Mouse (Mus musculus) MEL (cell line): ENCODE measurements around the gene Hoxc6. TPM values are rescaled to one million over a fixed set of nuclear protein-coding genes. Genes with fewer than 3 reads are reported as not detected.

Source experiments
- DNase-seq: peaks from one replicate; pipeline ENCODE4 v3.0.0; 2011; ENCODE audit warnings: low read depth, low spot score
- H3K27ac ChIP-seq: 2 replicates; pipeline ENCODE4 v1.5.1; 2012; ENCODE audit warnings: low read depth, mild to moderate bottlenecking, control low read depth, low read length, moderate library complexity; ENCODE audit not compliant: control insufficient read depth
- H3K27me3 ChIP-seq, 2 experiments: fragments of 150-350 bp in 1 of 2; sonication (generic) in 1 of 2; 2 replicates each; pipeline ENCODE4 v1.6.1; 2012; ENCODE audit warnings: low read length in 2 of 2, mild to moderate bottlenecking in 2 of 2, improper control_type of control experiment in 1 of 2, moderate library complexity in 1 of 2; ENCODE audit not compliant: insufficient read depth in 2 of 2, control insufficient read depth in 1 of 2
- H3K36me3 ChIP-seq, 2 experiments: 2 replicates each; pipeline ENCODE4 v1.6.1; 2012 to 2014; ENCODE audit warnings: low read length in 2 of 2, improper control_type of control experiment in 1 of 2, inconsistent platforms in 1 of 2, mild to moderate bottlenecking in 1 of 2; ENCODE audit not compliant: insufficient read depth in 2 of 2, control insufficient read depth in 1 of 2
- H3K4me1 ChIP-seq, 2 experiments: fragments of 150-350 bp in 1 of 2; sonication (generic) in 1 of 2; 2 replicates each; pipeline ENCODE4 v1.6.1; 2012; ENCODE audit warnings: low read length in 2 of 2, improper control_type of control experiment in 1 of 2, mild to moderate bottlenecking in 1 of 2; ENCODE audit not compliant: insufficient read depth in 2 of 2, control insufficient read depth in 1 of 2
- H3K4me3 ChIP-seq, 2 experiments: fragments of 150-350 bp in 1 of 2; sonication (generic) in 1 of 2; 2 replicates each; pipeline ENCODE4 v1.5.1; 2012; ENCODE audit warnings: low read depth in 2 of 2, low read length in 2 of 2, mild to moderate bottlenecking in 2 of 2, moderate library complexity in 2 of 2, control low read depth in 1 of 2, improper control_type of control experiment in 1 of 2; ENCODE audit not compliant: control insufficient read depth in 1 of 2, insufficient read depth in 1 of 2
- H3K79me2 ChIP-seq: 2 replicates; pipeline ENCODE4 v1.6.1; 2012; ENCODE audit warnings: mild to moderate bottlenecking, low read length, moderate library complexity; ENCODE audit not compliant: control insufficient read depth, poor library complexity, insufficient read depth
- H3K9ac ChIP-seq: 2 replicates; pipeline ENCODE4 v1.6.1; 2012; ENCODE audit warnings: low read depth, mild to moderate bottlenecking, control low read depth, low read length, moderate library complexity; ENCODE audit not compliant: control insufficient read depth, poor library complexity, severe bottlenecking
- H3K9me3 ChIP-seq: fragments of 150-350 bp; sonication (generic); replicated peaks from 2 replicates; pipeline ENCODE4 v1.6.1; 2012; ENCODE audit warnings: mild to moderate bottlenecking, low read length, improper control_type of control experiment, moderate library complexity; ENCODE audit not compliant: insufficient read depth
- CHD1 ChIP-seq: IDR thresholded peaks from 2 replicates; pipeline ENCODE4 v1.6.1; 2012; ENCODE audit warnings: low read depth, mild to moderate bottlenecking, inconsistent platforms, low read length, improper control_type of control experiment
- CTCF ChIP-seq, 3 experiments: IDR thresholded peaks in 2 of 3; conservative IDR thresholded peaks in 1 of 3; 2 replicates each; pipeline ENCODE4 v1.5.1; 2011 to 2012; ENCODE audit warnings: low read length in 3 of 3, low read depth in 2 of 3, mild to moderate bottlenecking in 2 of 3, improper control_type of control experiment in 1 of 3, inconsistent platforms in 1 of 3, mixed read lengths in 1 of 3, moderate library complexity in 1 of 3; ENCODE audit not compliant: control insufficient read depth in 1 of 3, insufficient read depth in 1 of 3, poor library complexity in 1 of 3, severe bottlenecking in 1 of 3
- E2F4 ChIP-seq: IDR thresholded peaks from 2 replicates; pipeline ENCODE4 v1.6.1; 2011; ENCODE audit warnings: low read depth, low read length, improper control_type of control experiment, borderline replicate concordance
- ELF1 ChIP-seq: IDR thresholded peaks from 2 replicates; pipeline ENCODE4 v1.6.1; 2014; ENCODE audit warnings: low read depth, mild to moderate bottlenecking, inconsistent platforms, low read length, improper control_type of control experiment, moderate library complexity
- EP300 ChIP-seq, 2 experiments: IDR thresholded peaks; 2 replicates each; pipeline ENCODE4 v1.6.1; 2011; ENCODE audit warnings: improper control_type of control experiment in 2 of 2, low read length in 2 of 2, low read depth in 1 of 2, mild to moderate bottlenecking in 1 of 2
- ETS1 ChIP-seq: IDR thresholded peaks from 2 replicates; pipeline ENCODE4 v1.6.1; 2012; ENCODE audit warnings: low read depth, mild to moderate bottlenecking, inconsistent platforms, low read length, improper control_type of control experiment, moderate library complexity
- GATA1 ChIP-seq: IDR thresholded peaks from 2 replicates; pipeline ENCODE4 v1.6.1; 2011; ENCODE audit warnings: low read depth, low read length, improper control_type of control experiment
- HCFC1 ChIP-seq: IDR thresholded peaks from 2 replicates; pipeline ENCODE4 v1.6.1; 2012; ENCODE audit warnings: low read depth, mild to moderate bottlenecking, inconsistent platforms, low read length, improper control_type of control experiment, moderate library complexity
- JUND ChIP-seq: IDR thresholded peaks from 2 replicates; pipeline ENCODE4 v1.6.1; 2011; ENCODE audit warnings: low read depth, mild to moderate bottlenecking, improper control_type of control experiment, low read length
- KAT2A ChIP-seq: conservative IDR thresholded peaks from 2 replicates; pipeline ENCODE4 v1.6.1; 2012; ENCODE audit warnings: low read depth, low read length, improper control_type of control experiment, inconsistent platforms
- MAFK ChIP-seq: IDR thresholded peaks from 2 replicates; pipeline ENCODE4 v1.6.1; 2011; ENCODE audit warnings: low read depth, mild to moderate bottlenecking, low read length, improper control_type of control experiment, borderline replicate concordance
- MAX ChIP-seq: IDR thresholded peaks from 2 replicates; pipeline ENCODE4 v1.6.1; 2011; ENCODE audit warnings: low read length, improper control_type of control experiment
- MAZ ChIP-seq: IDR thresholded peaks from 2 replicates; pipeline ENCODE4 v1.6.1; 2012; ENCODE audit warnings: low read depth, mild to moderate bottlenecking, inconsistent platforms, low read length, improper control_type of control experiment
- NELFE ChIP-seq: IDR thresholded peaks from 2 replicates; pipeline ENCODE4 v1.6.1; 2011; ENCODE audit warnings: low read depth, low read length, improper control_type of control experiment
- POLR2A ChIP-seq, 2 experiments: IDR thresholded peaks; 2 replicates each; pipeline ENCODE4 v1.6.1; 2011 to 2012; ENCODE audit warnings: low read length in 2 of 2, mild to moderate bottlenecking in 2 of 2, control low read depth in 1 of 2, improper control_type of control experiment in 1 of 2, low read depth in 1 of 2, moderate library complexity in 1 of 2; ENCODE audit not compliant: control insufficient read depth in 1 of 2, insufficient read depth in 1 of 2, poor library complexity in 1 of 2
- RAD21 ChIP-seq: IDR thresholded peaks from 2 replicates; pipeline ENCODE4 v1.6.1; 2011; ENCODE audit warnings: mild to moderate bottlenecking, low read depth, low read length, improper control_type of control experiment
- SIN3A ChIP-seq: IDR thresholded peaks from 2 replicates; pipeline ENCODE4 v1.6.1; 2012; ENCODE audit warnings: low read length, improper control_type of control experiment, inconsistent platforms
- SMC3 ChIP-seq: IDR thresholded peaks from 2 replicates; pipeline ENCODE4 v1.6.1; 2011; ENCODE audit warnings: low read depth, low read length, improper control_type of control experiment
- TBP ChIP-seq: IDR thresholded peaks from 2 replicates; pipeline ENCODE4 v1.8.0; 2011; ENCODE audit warnings: low read depth, low read length, improper control_type of control experiment
- UBTF ChIP-seq: IDR thresholded peaks from 2 replicates; pipeline ENCODE4 v1.6.1; 2012; ENCODE audit warnings: low read depth, mild to moderate bottlenecking, inconsistent platforms, low read length, improper control_type of control experiment, moderate library complexity, borderline replicate concordance; ENCODE audit not compliant: insufficient read depth
- ZC3H11A ChIP-seq: IDR thresholded peaks from 2 replicates; pipeline ENCODE4 v1.6.1; 2012; ENCODE audit warnings: low read depth, mild to moderate bottlenecking, inconsistent platforms, low read length, improper control_type of control experiment
- ZMIZ1 ChIP-seq: IDR thresholded peaks from 2 replicates; pipeline ENCODE4 v1.6.1; 2012; ENCODE audit warnings: low read depth, mild to moderate bottlenecking, inconsistent platforms, low read length, improper control_type of control experiment, moderate library complexity
- ZNF384 ChIP-seq: IDR thresholded peaks from 2 replicates; pipeline ENCODE4 v1.6.1; 2012; ENCODE audit warnings: low read depth, mild to moderate bottlenecking, inconsistent platforms, low read length, improper control_type of control experiment
- polyA plus RNA-seq, 2 experiments: library from polyadenylated mRNA; stranded (reverse) in 1 of 2; unstranded in 1 of 2; fragments of >175 nt in 1 of 2; fragments of >200 nt in 1 of 2; gene quantifications; 2 replicates each; pipeline versions ENCODE4 v1.2.1 to v1.2.4; 2012; ENCODE audit warnings: low replicate concordance in 2 of 2, low read depth in 1 of 2; ENCODE audit not compliant: insufficient read length in 2 of 2, insufficient read depth in 1 of 2, missing spikeins in 1 of 2
- total RNA-seq: library from RNA; depleted of rRNA; stranded (reverse); fragments of 300-350 nt; gene quantifications from 2 replicates; pipeline ENCODE4 v1.2.3, GENCODE M21; 2012

The Hoxc6 gene
- total and polyA plus RNA-seq, 3 experiments, result 2.3 to 9.4 TPM; not detected in 1

- peaks cover 12 to 19% of the 10 kb centered on the region in 2 experiments for H3K4me1 ChIP-seq
- no peak overlapping the region for H3K27ac ChIP-seq
- no peak overlapping the region for H3K9ac ChIP-seq
- TF ChIP-seq ETS1 (0 out of 2 replicates have a peak, but pooled peaks have one; percentile 22), TBP (no peak), ZNF384 (peak; percentile 97), MAZ (peak; percentile 69)
- TF ChIP-seq, all 39 proteins: peak for 3
- DNase-seq, result no peak
- H3K79me2 ChIP-seq, result peaks cover 31% of the 10 kb centered on the region
- H3K27me3 ChIP-seq, result no peaks in the 10 kb centered on the region; a peak in 2 of 4 replicates
- H3K36me3 ChIP-seq, result peaks cover 0 to 18% of the 10 kb centered on the region in 2 experiments; a peak in 2 of 4 replicates
- H3K4me3 ChIP-seq, result no peak overlapping the region
- H3K9me3 ChIP-seq, result no peaks in the 10 kb centered on the region
These were observed 28.8 kb upstream of the Hoxc6 start for GRCm38 (mm10) chr15:102969296-102969695.

DNA sequence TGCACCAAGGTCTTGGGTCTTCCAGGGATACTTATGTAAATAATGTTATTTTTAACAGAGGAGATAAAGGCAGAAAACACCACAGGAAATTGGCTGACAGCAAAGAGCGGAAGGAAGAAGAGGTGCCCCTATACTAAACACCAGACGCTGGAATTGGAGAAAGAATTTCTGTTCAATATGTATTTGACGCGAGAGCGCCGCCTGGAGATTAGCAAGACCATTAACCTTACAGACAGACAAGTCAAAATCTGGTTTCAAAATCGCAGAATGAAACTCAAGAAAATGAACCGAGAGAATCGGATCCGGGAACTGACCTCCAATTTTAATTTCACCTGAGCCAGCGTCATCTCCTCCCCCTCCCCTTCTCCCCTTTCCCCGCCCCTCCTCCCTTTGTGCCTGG is 27.3 kb upstream of the Hoxc6 start:
- Histone ChIP-seq H3K79me2 (peaks cover 35% of the 10 kb centered on the region), H3K9ac (peak overlapping the region; percentile 23; the same call in 1 of the 2 replicates), H3K4me3 (peak overlapping the region in 1 of 2 experiments; percentile 10; a peak in 2 of 4 replicates), H3K27me3 (no peaks in the 10 kb centered on the region), H3K4me1 (peaks cover 12 to 19% of the 10 kb centered on the region in 2 experiments), H3K27ac (no peak overlapping the region), H3K9me3 (no peaks in the 10 kb centered on the region), H3K36me3 (peaks cover 0 to 18% of the 10 kb centered on the region in 2 experiments; a peak in 2 of 4 replicates)
- TF ChIP-seq HCFC1, result 0 out of 2 replicates have a peak, but pooled peaks have one; percentile 23
- peak; percentile 41 for TF ChIP-seq RAD21
- TF ChIP-seq SMC3, result peak; percentile 52
- peak; percentile 39; the same call in 1 of the 2 replicates for TF ChIP-seq ZC3H11A
- no peak for TF ChIP-seq GATA1
- TF ChIP-seq SIN3A, result peak; percentile 63
- no peak for TF ChIP-seq KAT2A
- 0 out of 2 replicates have a peak, but pooled peaks have one; percentile 15 for TF ChIP-seq ZNF384
- TF ChIP-seq CTCF (IDR thresholded peaks at IDR 0.05 in 2 of 3, conservative IDR thresholded peaks at IDR 0.05 in 1 of 3; ENCODE audit: control insufficient read depth in 1 of 3, insufficient read depth in 1 of 3, low read depth in 2 of 3, low read length in 3 of 3, poor library complexity in 1 of 3, severe bottlenecking in 1 of 3), result peak in 2 of 3 experiments; percentile 36 to 73; a peak in 3 of 6 replicates
- peak; percentile 72 for DNase-seq

DNA sequence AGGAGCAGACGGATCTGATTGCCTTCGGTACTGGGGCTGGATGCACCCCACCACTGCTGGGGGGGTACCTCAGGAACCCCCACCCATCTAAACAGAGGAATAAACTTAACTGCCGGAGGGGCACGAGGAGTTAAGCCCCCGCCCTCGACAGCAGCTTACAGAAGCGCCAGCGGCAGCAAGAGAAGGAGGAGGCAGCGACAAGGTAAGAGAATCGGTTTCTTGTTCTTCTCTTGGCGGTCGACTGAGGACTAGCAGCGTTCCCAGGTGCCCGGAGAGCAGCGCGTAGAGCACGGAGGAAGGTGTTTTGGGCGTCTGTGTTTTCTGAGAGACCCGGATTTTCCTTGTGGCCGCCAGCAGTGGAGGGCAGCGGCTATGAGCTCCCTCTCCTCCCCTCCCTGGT is 25.8 kb upstream of the Hoxc6 start:
- H3K27ac ChIP-seq, result no peak overlapping the region
- TF ChIP-seq NELFE (no peak), GATA1 (no peak), ETS1 (no peak), CHD1 (no peak), JUND (no peak), MAX (no peak), HCFC1 (no peak), TBP (no peak), CTCF (IDR thresholded peaks at IDR 0.05 in 2 of 3, conservative IDR thresholded peaks at IDR 0.05 in 1 of 3; ENCODE audit: control insufficient read depth in 1 of 3, insufficient read depth in 1 of 3, low read depth in 2 of 3, low read length in 3 of 3, poor library complexity in 1 of 3, severe bottlenecking in 1 of 3) (no peak), ELF1 (no peak), KAT2A (no peak), POLR2A (IDR thresholded peaks at IDR 0.05; ENCODE audit: control insufficient read depth in 1 of 2, insufficient read depth in 1 of 2, low read depth in 1 of 2, low read length in 2 of 2, poor library complexity in 1 of 2) (no peak), E2F4 (no peak), ZMIZ1 (no peak), EP300 (IDR thresholded peaks at IDR 0.05; ENCODE audit: low read depth in 1 of 2, low read length in 2 of 2) (no peak), UBTF (no peak), MAFK (no peak), MAZ (no peak)
- H3K9ac ChIP-seq, result no peak overlapping the region
- H3K9me3 ChIP-seq, result no peaks in the 10 kb centered on the region
- no peaks in the 10 kb centered on the region for H3K27me3 ChIP-seq
- DNase-seq, result no peak
- peaks cover 0 to 18% of the 10 kb centered on the region in 2 experiments; a peak in 2 of 4 replicates for H3K36me3 ChIP-seq
- H3K4me1 ChIP-seq, result peaks cover 12 to 15% of the 10 kb centered on the region in 2 experiments
- peaks cover 43% of the 10 kb centered on the region for H3K79me2 ChIP-seq
- no peak overlapping the region for H3K4me3 ChIP-seq
